Mouse (Mus musculus): ENCODE measurements around the gene AL731706.1. TPM values are rescaled to one million over a fixed set of nuclear protein-coding genes. Genes with fewer than 3 reads are reported as not detected.

The AL731706.1 gene
- 3.7 TPM for total RNA-seq (2023)

GRCm38 (mm10) chr2:136891068-136891950, at the start of gene AL731706.1, which contains the start of the genes Slx4ip and Mkks:
TSS of gene AL731706.1 (minus strand) at chr2:136891389.
TSS of gene Slx4ip (plus strand) at chr2:136891218.
TSS of gene Mkks (minus strand) at chr2:136891389.

GRCm38 (mm10) chr2:136885579-136885978, 5.6 kb downstream of the AL731706.1 start, which contains the start of gene AL731706.2:
TSS of gene AL731706.2 (minus strand) at chr2:136885679.

Other genes with a start within 250 kb of the AL731706.1 start
- gene Snap25, start 177.9 kb downstream of the AL731706.1 start, total RNA-seq (2023) = not detected
- 23.1 TPM for gene AL731706.2, start 5.7 kb downstream of the AL731706.1 start, total RNA-seq (2023)
- gene Slx4ip, start 171 bp downstream of the AL731706.1 start, total RNA-seq (2023) = 7.6 TPM
- 11.1 TPM for gene Mkks, start within 50 bp of the AL731706.1 start, total RNA-seq (2023)
- gene Jag1, start 225.3 kb upstream of the AL731706.1 start, total RNA-seq (2023) = 0.59 TPM

All from CD4-positive naive resting alpha-beta T cell, adult 57 days (primary cell).